Mouse (Mus musculus) liver, postnatal 0 days (tissue): ENCODE results near the gene Abca4. TPM values are rescaled to one million over a fixed set of nuclear protein-coding genes. Genes with fewer than 3 reads are reported as not detected.
A peak's percentile ranks its signal among the peaks of the same experiment; 100 is the strongest.

ENCODE experiments used
- ATAC-seq: fragments of 200-750 bp; cut with Nextera tagmentation; 2 replicates; pipeline ENCODE4 v1.8.0; 2017; ENCODE audit warnings: mild to moderate bottlenecking, moderate library complexity
- DNase-seq: peaks from one replicate; pipeline ENCODE4 v3.0.0-alpha.2; 2016
- H3K27ac ChIP-seq: fragments of 300-500 bp; sonication (generic); 2 replicates; pipeline ENCODE4 v1.5.1; 2014; ENCODE audit warnings: antibody characterized with exemption, moderate library complexity, mild to moderate bottlenecking, low read depth
- H3K27me3 ChIP-seq: fragments of 300-500 bp; sonication (generic); 2 replicates; pipeline ENCODE4 v1.6.1; 2014; ENCODE audit warnings: low read length, control low read depth, mixed read lengths; ENCODE audit not compliant: insufficient read depth
- H3K36me3 ChIP-seq: fragments of 300-500 bp; sonication (generic); replicated peaks from 2 replicates; pipeline ENCODE4 v1.6.1; 2014; ENCODE audit warnings: mild to moderate bottlenecking, control low read depth, low read length, moderate library complexity, mixed read lengths; ENCODE audit not compliant: insufficient read depth
- H3K4me1 ChIP-seq: fragments of 300-500 bp; sonication (generic); 2 replicates; pipeline ENCODE4 v1.6.1; 2014; ENCODE audit warnings: antibody characterized with exemption, mild to moderate bottlenecking, control low read depth; ENCODE audit not compliant: insufficient read depth
- H3K4me2 ChIP-seq: fragments of 300-500 bp; sonication (generic); 2 replicates; pipeline ENCODE4 v1.6.1; 2014; ENCODE audit warnings: low read depth, mild to moderate bottlenecking, low read length, moderate library complexity, mixed read lengths
- H3K4me3 ChIP-seq: fragments of 300-500 bp; sonication (generic); 2 replicates; pipeline ENCODE4 v1.5.1; 2014; ENCODE audit warnings: low read depth, low read length
- H3K9ac ChIP-seq: fragments of 300-500 bp; sonication (generic); replicated peaks from 2 replicates; pipeline ENCODE4 v1.6.1; 2014; ENCODE audit warnings: mild to moderate bottlenecking, moderate library complexity
- H3K9me3 ChIP-seq: fragments of 300-500 bp; sonication (generic); 2 replicates; pipeline ENCODE4 v1.6.1; 2016; ENCODE audit warnings: mild to moderate bottlenecking, control low read depth, low read length, mixed read lengths
- CTCF ChIP-seq: sonication (generic); IDR thresholded peaks from 2 replicates; pipeline ENCODE4 v1.5.1; 2016; ENCODE audit warnings: antibody characterized with exemption, low read depth
- EP300 ChIP-seq: IDR thresholded peaks from 2 replicates; pipeline ENCODE4 v1.6.1; 2016; ENCODE audit warnings: antibody characterized with exemption, low read depth, mild to moderate bottlenecking
- WGBS: fragments of 180-500 bp; shearing (Covaris S2); extraction: QIAGEN DNeasy Blood & Tissue Kit; methylation state at CpG from one replicate; pipeline ENCODE4 v1.1.7; 2014; ENCODE audit not compliant: insufficient replicate concordance; 5-methylcytosine and 5-hydroxymethylcytosine counted together
- polyA plus RNA-seq: library from polyadenylated mRNA; unstranded; fragments of >200 nt; fragmentation: Nextera tagmentation; extraction: Ambion mirVana; gene quantifications from 2 replicates; pipeline ENCODE4 v1.2.1, GENCODE M21; 2015

Abca4 gene
- polyA plus RNA-seq, 1 experiment from 2014 or later = 0.40 TPM

DNA sequence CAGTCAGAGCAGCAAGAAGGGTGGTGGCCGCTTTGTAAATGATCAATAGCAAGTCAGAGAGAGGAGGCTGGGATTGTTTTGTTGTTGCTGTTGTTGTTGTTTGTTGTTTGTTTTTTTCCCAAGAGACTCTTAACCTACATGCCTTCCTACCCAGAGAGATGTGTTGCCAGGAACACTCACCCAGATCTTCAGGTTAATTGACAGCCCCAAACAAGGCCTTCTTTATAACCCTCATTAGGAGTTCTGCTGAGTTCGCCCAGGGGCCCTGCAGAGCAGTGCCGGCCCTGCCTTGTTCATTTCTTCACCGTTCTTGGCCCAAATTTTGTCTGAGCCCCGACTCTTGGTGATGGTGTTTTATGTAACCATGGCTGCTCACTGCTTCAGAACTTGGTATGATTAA is 156.2 kb downstream of the Abca4 start:
- no peak overlapping the region for H3K4me3 ChIP-seq
- H3K9ac ChIP-seq = no peak overlapping the region
- no peaks in the 10 kb centered on the region for H3K9me3 ChIP-seq
- H3K4me2 ChIP-seq = no peak overlapping the region
- peaks cover 39% of the 10 kb centered on the region for H3K4me1 ChIP-seq
- DNase-seq (no peak), ATAC-seq (no peak)
- peak overlapping the region; percentile 72 for H3K27ac ChIP-seq
- H3K27me3 ChIP-seq = no peaks in the 10 kb centered on the region
- TF ChIP-seq CTCF (no peak), EP300 (no peak)
- 69% methylated on average over 5 of the region's 5 CpGs for WGBS
- no peaks in the 10 kb centered on the region for H3K36me3 ChIP-seq

GRCm38 (mm10) chr3:122202307-122202732 is 158.1 kb downstream of the Abca4 start:
- H3K27ac ChIP-seq = no peak overlapping the region
- H3K4me1 ChIP-seq = peaks cover 25% of the 10 kb centered on the region
- no peaks in the 10 kb centered on the region for H3K9me3 ChIP-seq
- H3K4me2 ChIP-seq = no peak overlapping the region
- no peaks in the 10 kb centered on the region for H3K27me3 ChIP-seq
- H3K36me3 ChIP-seq = no peaks in the 10 kb centered on the region
- H3K9ac ChIP-seq = peak overlapping the region; percentile 11; the same call in 1 of the 2 replicates
- WGBS = 25% methylated on average over 5 of the region's 5 CpGs
- DNase-seq (no peak), ATAC-seq (no peak)
- TF ChIP-seq EP300 = no peak
- TF ChIP-seq CTCF = no peak
- no peak overlapping the region for H3K4me3 ChIP-seq

DNA sequence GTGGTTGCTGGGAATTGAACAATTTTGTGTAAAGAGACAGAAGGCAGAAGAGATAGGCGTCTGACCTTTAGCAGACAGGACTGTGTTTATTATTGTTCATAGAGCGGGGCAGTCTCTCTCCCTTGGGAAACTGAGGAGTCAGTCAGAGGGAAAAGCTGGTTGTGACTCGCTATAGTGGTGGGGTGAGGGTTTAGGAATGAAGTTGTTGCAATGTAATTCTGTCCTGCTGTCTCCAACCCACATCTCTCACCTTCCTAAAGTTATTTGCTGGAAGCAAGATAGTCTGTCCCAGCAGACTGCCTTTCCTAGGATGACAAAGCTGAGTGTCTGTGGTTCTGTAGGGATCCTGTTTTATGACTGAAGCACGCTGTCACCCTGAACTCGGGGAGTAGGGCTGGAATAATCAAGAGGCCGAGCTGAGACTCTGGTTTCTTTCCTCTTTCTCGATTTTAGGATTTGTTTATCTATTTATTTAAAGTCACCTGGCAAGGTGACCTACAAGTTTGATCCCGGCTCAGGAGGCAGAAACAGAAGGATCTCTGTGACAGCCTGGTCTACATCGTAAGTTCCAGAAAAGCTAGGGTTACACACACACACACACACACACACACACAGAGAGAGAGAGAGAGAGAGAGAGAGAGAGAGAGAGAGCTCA is 159.6 kb downstream of the Abca4 start:
- no peak overlapping the region for H3K9ac ChIP-seq
- TF ChIP-seq EP300 (no peak), CTCF (no peak)
- WGBS = 67% methylated on average over 9 of the region's 9 CpGs
- H3K9me3 ChIP-seq = no peaks in the 10 kb centered on the region
- no peak for ATAC-seq
- H3K27me3 ChIP-seq = no peaks in the 10 kb centered on the region
- no peak overlapping the region for H3K4me3 ChIP-seq
- H3K27ac ChIP-seq = no peak overlapping the region
- H3K36me3 ChIP-seq = no peaks in the 10 kb centered on the region
- H3K4me1 ChIP-seq = peaks cover 21% of the 10 kb centered on the region
- no peak overlapping the region for H3K4me2 ChIP-seq
- no peak for DNase-seq

- Histone ChIP-seq H3K27me3 (no peaks in the 10 kb centered on the region), H3K36me3 (no peaks in the 10 kb centered on the region), H3K4me1 (peaks cover 13% of the 10 kb centered on the region), H3K4me3 (no peak overlapping the region), H3K27ac (peak overlapping the region; percentile 74), H3K4me2 (no peak overlapping the region), H3K9ac (no peak overlapping the region), H3K9me3 (no peaks in the 10 kb centered on the region)
- no peak for TF ChIP-seq EP300
- no peak for TF ChIP-seq CTCF
- 71% methylated on average over 6 of the region's 6 CpGs for WGBS
- ATAC-seq (no peak), DNase-seq (no peak)
Measured at GRCm38 (mm10) chr3:122205753-122206152, 161.5 kb downstream of the Abca4 start.

GRCm38 (mm10) chr3:122206279-122207070 is 162.2 kb downstream of the Abca4 start:
- ATAC-seq = peak; percentile 91
- TF ChIP-seq EP300 = peak; percentile 71; the same call in 1 of the 2 replicates
- no peak for TF ChIP-seq CTCF
- Histone ChIP-seq H3K9me3 (no peaks in the 10 kb centered on the region), H3K9ac (no peak overlapping the region), H3K4me2 (0 out of 2 replicates have a peak overlapping the region, but pooled peaks have one; percentile 22), H3K4me1 (peaks cover 13% of the 10 kb centered on the region), H3K27me3 (no peaks in the 10 kb centered on the region), H3K4me3 (no peak overlapping the region), H3K27ac (peak overlapping the region; percentile 74), H3K36me3 (no peaks in the 10 kb centered on the region)
- DNase-seq = peak; percentile 71
- WGBS = 58% methylated on average over 8 of the region's 8 CpGs

- no peak overlapping the region for H3K9ac ChIP-seq
- TF ChIP-seq EP300 (no peak), CTCF (no peak)
- DNase-seq = no peak
- no peak for ATAC-seq
- no peak overlapping the region for H3K4me2 ChIP-seq
- peak overlapping the region; percentile 51; the same call in 1 of the 2 replicates for H3K27ac ChIP-seq
- H3K4me3 ChIP-seq = no peak overlapping the region
- 78% methylated on average over 6 of the region's 6 CpGs for WGBS
- no peaks in the 10 kb centered on the region for H3K36me3 ChIP-seq
- no peaks in the 10 kb centered on the region for H3K9me3 ChIP-seq
- peaks cover 7% of the 10 kb centered on the region; the same call in 1 of the 2 replicates for H3K4me1 ChIP-seq
- H3K27me3 ChIP-seq = no peaks in the 10 kb centered on the region
Measured at GRCm38 (mm10) chr3:122207766-122208165, 163.5 kb downstream of the Abca4 start.
